Mouse (Mus musculus) liver, adult 2 months (tissue): ENCODE measurements around the gene Dnm3. TPM values are rescaled to one million over a fixed set of nuclear protein-coding genes. Genes with fewer than 3 reads are reported as not detected.

Experiments used
- DNase-seq: peaks from one replicate; pipeline ENCODE4 v3.0.0-alpha.2; 2011; ENCODE audit warnings: low read depth, low spot score; ENCODE audit errors: extremely low read depth
- H3K27ac ChIP-seq: fragments of 200-500 bp; replicated peaks from 2 replicates; pipeline ENCODE4 v1.5.1; 2012; ENCODE audit warnings: low read depth, mild to moderate bottlenecking, control low read depth, inconsistent platforms, low read length; ENCODE audit not compliant: insufficient read depth
- H3K27me3 ChIP-seq: fragments of 200-500 bp; 2 replicates; pipeline ENCODE4 v1.6.1; 2012; ENCODE audit warnings: mild to moderate bottlenecking, moderate library complexity, low read length, inconsistent platforms; ENCODE audit not compliant: control insufficient read depth, insufficient read depth
- H3K36me3 ChIP-seq: fragments of 200-500 bp; 2 replicates; pipeline ENCODE4 v1.6.1; 2012; ENCODE audit warnings: low read length, inconsistent platforms; ENCODE audit not compliant: control insufficient read depth, insufficient read depth
- H3K4me1 ChIP-seq: fragments of 200-500 bp; 2 replicates; pipeline ENCODE4 v1.6.1; 2011; ENCODE audit warnings: low read length; ENCODE audit not compliant: control insufficient read depth, insufficient read depth
- H3K4me3 ChIP-seq: fragments of 200-500 bp; 2 replicates; pipeline ENCODE4 v1.5.1; 2011; ENCODE audit warnings: low read depth, mild to moderate bottlenecking, control low read depth, low read length, moderate library complexity; ENCODE audit not compliant: insufficient read depth
- H3K79me2 ChIP-seq: fragments of 200-500 bp; 2 replicates; pipeline ENCODE4 v1.6.1; 2012; ENCODE audit warnings: inconsistent platforms, mild to moderate bottlenecking, low read length, moderate library complexity; ENCODE audit not compliant: control insufficient read depth, insufficient read depth
- H3K9ac ChIP-seq: fragments of 200-500 bp; 2 replicates; pipeline ENCODE4 v1.6.1; 2012; ENCODE audit warnings: low read depth, mild to moderate bottlenecking, control low read depth, inconsistent platforms, low read length
- CTCF ChIP-seq: fragments of 200-500 bp; IDR thresholded peaks from 2 replicates; pipeline ENCODE4 v1.5.1; 2011; ENCODE audit warnings: low read depth, low read length, control low read depth
- POLR2A ChIP-seq: fragments of 200-500 bp; IDR thresholded peaks from 2 replicates; pipeline ENCODE4 v1.6.1; 2011; ENCODE audit warnings: low read length, control low read depth; ENCODE audit not compliant: insufficient read depth; ENCODE audit errors: extremely low read depth
- WGBS: fragments of 180-500 bp; shearing (Covaris S2); methylation state at CpG from one replicate; pipeline ENCODE4 v1.1.7; 2018; 5-methylcytosine and 5-hydroxymethylcytosine counted together
- polyA plus RNA-seq: library from polyadenylated mRNA; depleted of rRNA; stranded (reverse); fragments of >200 nt; gene quantifications from 2 replicates; pipeline ENCODE4 v1.2.3, GENCODE M21; 2012
- total RNA-seq: library from RNA; depleted of rRNA; stranded (reverse); fragments of >200 nt; gene quantifications from 2 replicates; pipeline ENCODE4 v1.2.3, GENCODE M21; 2014

Gene Dnm3
- total and polyA plus RNA-seq, 2 experiments, result 0.46 to 0.60 TPM

DNA sequence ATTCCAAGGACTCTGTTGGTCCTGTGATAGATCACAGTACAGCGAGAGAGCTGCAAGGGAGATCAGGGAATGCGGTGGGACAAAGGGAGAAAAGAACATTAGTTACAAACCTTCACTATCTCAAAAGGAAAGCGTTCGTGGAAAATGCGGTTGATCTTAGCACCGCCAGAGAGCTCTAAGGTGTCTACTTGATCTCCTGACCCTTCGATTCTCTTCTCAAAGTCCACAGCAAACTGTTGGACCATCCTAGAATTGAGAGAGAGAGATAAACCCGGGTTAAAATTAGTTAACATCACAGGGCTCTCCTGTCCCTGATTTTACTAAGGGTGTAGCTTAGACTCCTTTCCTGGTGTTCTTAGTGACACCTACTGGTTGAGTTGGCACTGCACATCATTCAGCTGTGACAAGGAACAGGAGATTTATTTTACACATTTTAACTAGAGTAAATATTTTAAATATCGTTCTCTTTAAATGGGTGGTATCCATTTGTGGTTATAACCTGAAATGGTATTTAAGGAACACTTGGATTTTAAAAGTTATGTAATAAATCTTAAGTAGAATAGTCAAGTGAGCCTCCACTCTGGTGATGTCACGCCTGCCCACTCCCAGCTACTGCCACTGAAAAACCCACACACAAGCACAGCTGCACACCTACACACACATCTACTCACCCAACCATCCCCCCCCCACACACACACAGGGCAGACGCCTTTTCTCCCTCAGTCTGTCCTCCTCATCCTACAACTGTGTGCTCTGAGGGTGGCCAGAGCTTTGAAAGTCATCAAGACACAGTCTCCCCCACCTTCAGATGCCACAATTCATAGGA is 164.2 kb downstream of the Dnm3 start:
- H3K27me3 ChIP-seq, result no peaks in the 10 kb centered on the region
- H3K36me3 ChIP-seq, result no peaks in the 10 kb centered on the region
- no peak overlapping the region for H3K9ac ChIP-seq
- peak; percentile 40 for DNase-seq
- no peak overlapping the region for H3K27ac ChIP-seq
- TF ChIP-seq CTCF, result peak; percentile 53
- TF ChIP-seq POLR2A, result no peak
- no peak overlapping the region for H3K4me3 ChIP-seq
- H3K4me1 ChIP-seq, result no peaks in the 10 kb centered on the region
- no peaks in the 10 kb centered on the region for H3K79me2 ChIP-seq
- WGBS, result 43% methylated on average over 11 of the region's 11 CpGs

DNA sequence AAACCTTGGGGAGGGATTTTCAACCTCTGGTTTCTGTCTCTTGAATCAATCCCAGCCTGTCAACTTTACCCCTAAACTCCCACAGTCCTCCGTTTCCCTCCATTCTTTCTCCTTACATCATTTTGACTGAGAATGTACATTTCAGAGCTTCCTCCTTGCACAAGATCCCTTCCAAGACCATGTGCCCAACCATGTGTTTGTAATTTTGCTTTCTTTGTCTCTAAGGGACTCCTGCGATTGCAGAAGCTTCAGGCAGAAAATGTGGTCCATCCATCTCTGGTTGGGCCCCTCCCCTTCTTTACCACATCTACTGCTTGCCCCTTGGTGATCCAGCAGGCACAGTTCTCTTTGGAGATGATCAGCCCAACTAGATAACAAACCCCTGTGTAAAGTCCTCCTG is 165.2 kb downstream of the Dnm3 start:
- no peak overlapping the region for H3K27ac ChIP-seq
- no peak for DNase-seq

DNA sequence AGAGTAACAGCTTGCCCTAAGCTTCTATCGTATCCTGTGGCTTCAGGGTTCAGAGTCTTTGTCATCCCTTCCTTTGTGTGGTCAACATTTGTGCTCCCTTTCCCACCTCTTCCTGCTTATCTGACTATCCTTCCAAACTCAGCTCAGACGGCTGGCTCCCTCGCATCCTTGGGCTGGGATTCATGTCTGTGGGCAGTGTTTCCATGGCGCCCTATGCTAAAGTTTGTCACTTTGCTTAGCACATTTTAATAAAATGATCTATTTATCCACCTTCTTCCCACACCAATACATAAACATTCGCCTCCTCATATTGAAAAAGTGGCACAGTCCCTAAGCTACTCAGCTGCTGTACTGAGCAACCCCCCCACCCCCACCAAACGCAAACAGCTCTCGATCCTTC is 165.7 kb downstream of the Dnm3 start:
- H3K4me1 ChIP-seq, result no peaks in the 10 kb centered on the region
- no peaks in the 10 kb centered on the region for H3K27me3 ChIP-seq
- 89% methylated on average over 7 of the region's 7 CpGs for WGBS
- DNase-seq, result no peak
- no peak overlapping the region for H3K4me3 ChIP-seq
- no peaks in the 10 kb centered on the region for H3K36me3 ChIP-seq
- no peaks in the 10 kb centered on the region for H3K79me2 ChIP-seq
- H3K27ac ChIP-seq, result no peak overlapping the region
- H3K9ac ChIP-seq, result no peak overlapping the region
- TF ChIP-seq POLR2A, result no peak
- no peak for TF ChIP-seq CTCF

More for the DNA sequence above, 165.2 kb downstream of the Dnm3 start:
- no peaks in the 10 kb centered on the region for H3K27me3 ChIP-seq
- H3K4me1 ChIP-seq, result no peaks in the 10 kb centered on the region
- no peaks in the 10 kb centered on the region for H3K36me3 ChIP-seq
- no peak overlapping the region for H3K4me3 ChIP-seq
- WGBS, result 97% methylated on average over 2 of the region's 2 CpGs
- no peaks in the 10 kb centered on the region for H3K79me2 ChIP-seq
- no peak for TF ChIP-seq CTCF
- H3K9ac ChIP-seq, result no peak overlapping the region

DNA sequence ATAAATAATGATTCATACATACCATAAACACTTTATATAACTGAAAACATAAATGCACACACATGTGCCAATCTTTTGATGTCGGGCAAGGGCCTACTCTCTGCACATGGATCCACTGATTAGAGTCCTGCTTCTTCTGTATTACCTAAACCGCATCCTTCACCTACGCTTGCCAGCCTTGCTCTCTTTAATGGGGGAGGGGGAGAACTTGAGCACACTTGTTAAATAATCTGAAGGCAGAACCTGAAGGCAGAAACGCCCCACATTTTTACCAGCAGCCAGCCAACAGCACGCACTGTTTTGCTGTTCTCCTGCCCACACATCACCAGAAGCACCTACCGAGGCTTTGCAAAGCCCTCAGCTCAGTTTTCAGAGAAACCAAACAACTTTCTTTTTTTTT is 172.6 kb downstream of the Dnm3 start:
- WGBS, result 91% methylated on average over 6 of the region's 6 CpGs
- Histone ChIP-seq H3K4me1 (no peaks in the 10 kb centered on the region; the same call in 1 of the 2 replicates), H3K4me3 (no peak overlapping the region), H3K79me2 (no peaks in the 10 kb centered on the region), H3K36me3 (no peaks in the 10 kb centered on the region), H3K27ac (no peak overlapping the region), H3K27me3 (no peaks in the 10 kb centered on the region), H3K9ac (no peak overlapping the region)
- no peak for DNase-seq
- TF ChIP-seq CTCF, result no peak
- no peak for TF ChIP-seq POLR2A

DNA sequence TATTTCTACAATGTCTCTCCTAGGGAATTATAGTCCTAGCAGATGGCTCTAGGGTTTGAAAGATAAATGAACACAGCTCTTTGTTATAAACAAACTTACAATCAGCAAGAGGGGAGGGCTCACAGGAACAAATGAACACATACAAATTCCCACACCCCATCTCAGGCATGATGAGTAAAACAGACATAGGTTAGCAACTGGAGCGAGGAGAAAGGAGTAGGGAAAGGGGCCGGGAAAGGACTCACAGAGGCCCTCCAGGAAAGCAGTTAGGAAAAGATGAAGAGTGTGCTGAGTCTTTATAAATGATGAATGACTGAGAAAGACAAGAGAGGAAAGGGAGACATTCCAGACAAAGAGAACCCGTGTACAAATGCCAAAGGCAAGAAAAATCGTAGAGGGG is 175.4 kb downstream of the Dnm3 start:
- no peaks in the 10 kb centered on the region for H3K27me3 ChIP-seq
- H3K27ac ChIP-seq, result no peak overlapping the region
- no peaks in the 10 kb centered on the region; the same call in 1 of the 2 replicates for H3K4me1 ChIP-seq
- DNase-seq, result no peak
- WGBS, result 79% methylated on average over 4 of the region's 4 CpGs
- TF ChIP-seq POLR2A, result no peak
- TF ChIP-seq CTCF, result no peak
- no peak overlapping the region for H3K9ac ChIP-seq
- no peak overlapping the region for H3K4me3 ChIP-seq
- H3K36me3 ChIP-seq, result no peaks in the 10 kb centered on the region
- H3K79me2 ChIP-seq, result no peaks in the 10 kb centered on the region

DNA sequence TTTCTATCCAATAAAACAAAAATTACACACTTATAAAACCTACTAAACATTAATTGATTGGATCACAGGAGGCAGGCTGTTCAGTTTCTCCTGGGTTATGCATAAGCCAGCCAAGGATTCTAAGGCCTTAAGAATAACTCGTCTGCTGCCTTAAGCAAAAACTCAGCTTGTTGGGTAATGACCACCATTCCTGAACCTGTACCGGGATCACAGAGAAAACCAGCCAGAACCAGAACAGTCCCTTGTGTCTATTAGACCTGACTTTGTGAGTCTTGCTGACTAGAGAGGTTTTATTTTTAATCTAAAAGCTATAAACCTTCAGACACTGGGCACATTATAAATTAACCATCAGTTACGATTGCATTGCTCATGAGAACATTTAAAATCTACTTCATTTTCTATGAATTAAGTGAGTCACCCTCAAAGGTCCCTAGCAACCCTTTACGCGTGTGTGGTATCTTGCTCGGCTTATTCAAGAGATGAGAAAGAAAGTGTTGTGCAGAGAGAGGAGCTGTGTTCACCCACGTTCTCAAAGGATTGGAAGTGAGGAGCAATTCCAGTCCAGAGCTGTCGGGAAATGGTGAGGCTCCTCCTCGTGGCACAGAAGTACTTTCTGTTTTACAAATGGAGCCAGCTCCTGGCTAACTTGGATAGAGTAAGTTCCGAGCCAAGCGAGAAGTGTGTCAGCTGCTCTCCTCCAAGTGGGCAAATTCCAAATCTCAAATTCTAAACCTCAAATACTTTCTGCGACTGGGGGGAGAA is 178.1 kb downstream of the Dnm3 start:
- no peaks in the 10 kb centered on the region; the same call in 1 of the 2 replicates for H3K4me1 ChIP-seq
- DNase-seq, result peak; percentile 19
- H3K36me3 ChIP-seq, result no peaks in the 10 kb centered on the region
- TF ChIP-seq CTCF, result no peak
- no peak for TF ChIP-seq POLR2A
- 87% methylated on average over 12 of the region's 12 CpGs for WGBS
- no peak overlapping the region for H3K27ac ChIP-seq
- H3K79me2 ChIP-seq, result no peaks in the 10 kb centered on the region
- H3K9ac ChIP-seq, result no peak overlapping the region
- no peak overlapping the region for H3K4me3 ChIP-seq
- H3K27me3 ChIP-seq, result no peaks in the 10 kb centered on the region
